Mouse (Mus musculus) Muller cell, postnatal 12 days (primary cell): ENCODE measurements around the gene Rem1.

Source experiments
- DNase-seq: peaks from one replicate; pipeline ENCODE4 v3.0.0-alpha.2; 2015; ENCODE audit errors: inconsistent ontology term

The Rem1 gene

DNA sequence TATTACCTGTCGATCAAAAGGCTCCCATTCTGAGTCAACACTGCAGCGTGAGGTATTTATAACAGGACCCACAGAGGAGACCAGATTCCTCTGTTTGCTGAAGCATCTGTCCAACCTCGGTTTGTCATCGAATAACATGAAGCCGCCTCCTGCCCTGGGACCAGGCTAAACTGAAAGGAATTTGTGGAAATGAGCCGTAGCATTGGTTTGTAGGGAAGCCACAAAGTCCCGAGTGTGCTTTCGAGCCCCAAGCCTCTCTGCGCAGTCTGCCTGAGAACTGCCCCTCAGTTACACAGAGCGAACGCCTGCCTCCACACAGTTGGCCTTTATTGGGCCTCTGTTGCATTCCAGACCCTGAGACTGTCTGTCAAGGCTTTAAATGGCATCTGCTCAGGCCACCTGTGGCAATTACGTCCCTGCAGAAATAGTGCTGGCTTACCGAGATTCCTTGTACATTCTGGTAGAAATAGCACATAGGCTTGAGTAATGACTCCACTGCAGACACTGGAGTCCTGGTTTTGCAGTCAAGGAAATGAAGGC, 48.6 kb downstream of the Rem1 start:
- peak; percentile 43 for DNase-seq

DNA sequence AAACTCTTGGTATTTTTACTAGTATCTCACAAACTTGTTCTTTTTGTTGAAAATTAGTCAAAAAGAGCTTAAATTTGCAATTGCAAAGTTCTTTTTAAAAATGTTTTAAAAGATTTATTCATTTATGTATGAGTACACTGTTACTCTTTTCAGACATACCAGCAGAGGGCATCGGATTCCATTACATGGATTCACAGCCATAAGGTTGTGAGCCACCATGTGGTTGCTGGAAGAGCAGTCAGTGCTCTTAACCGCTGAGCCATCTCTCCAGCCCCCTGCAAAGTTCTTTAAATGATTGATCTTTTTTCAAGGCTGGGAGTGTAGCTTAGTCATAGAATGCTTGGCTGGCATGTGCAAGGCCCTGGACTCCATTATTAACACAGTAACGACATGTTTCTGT, 51.6 kb downstream of the Rem1 start:
- DNase-seq, result no peak

DNA sequence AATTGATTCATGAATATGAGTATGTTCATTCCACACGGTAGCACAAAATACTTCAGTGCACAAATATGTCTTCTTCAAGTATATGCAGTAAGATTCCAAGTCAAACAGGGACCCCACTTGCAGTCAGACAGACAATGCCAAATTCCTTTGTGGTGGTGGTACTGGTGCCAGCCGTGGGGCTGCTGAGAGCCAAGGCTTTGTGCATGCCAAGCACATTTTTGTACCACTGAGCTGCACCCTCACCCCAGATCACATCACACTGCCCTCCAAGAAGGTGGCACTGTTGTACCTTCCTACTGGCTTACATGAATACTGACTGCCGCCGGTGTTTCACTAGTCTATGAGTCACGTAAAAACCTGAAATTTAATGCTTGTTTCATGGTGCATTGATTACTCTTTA, 52.2 kb downstream of the Rem1 start:
- DNase-seq, result peak; percentile 73

DNA sequence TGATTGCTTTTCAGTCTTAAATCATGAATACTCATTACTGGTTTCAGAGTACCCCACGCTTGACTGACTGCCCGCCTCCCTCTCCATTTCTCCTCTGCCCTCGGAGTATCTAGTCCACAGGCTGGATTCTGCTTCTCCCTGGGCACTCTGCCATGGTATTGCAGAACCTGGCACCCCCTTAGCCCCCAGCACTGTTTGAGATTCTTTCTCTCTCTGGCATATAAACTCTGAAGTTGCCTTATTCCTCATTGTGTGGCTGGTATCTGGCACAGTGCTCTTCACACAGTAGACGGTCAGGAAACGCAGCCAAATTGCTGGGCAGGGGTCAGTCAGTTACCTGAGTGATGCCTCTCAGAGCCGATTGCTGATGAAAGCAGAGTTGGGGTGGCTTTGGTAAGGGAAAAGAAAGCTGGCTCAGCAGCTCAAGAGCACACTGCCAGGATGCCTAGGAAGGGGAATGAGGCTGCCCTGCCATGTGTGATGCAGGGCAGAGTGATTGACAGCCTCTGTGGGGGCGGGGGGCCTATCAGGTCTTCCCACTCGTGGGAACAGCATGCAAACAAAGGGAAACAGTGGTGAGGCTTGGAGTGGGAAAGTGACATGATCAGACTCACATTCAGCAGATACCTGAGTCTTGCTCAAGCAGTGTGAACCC, 53.1 kb downstream of the Rem1 start:
- peak; percentile 66 for DNase-seq

DNA sequence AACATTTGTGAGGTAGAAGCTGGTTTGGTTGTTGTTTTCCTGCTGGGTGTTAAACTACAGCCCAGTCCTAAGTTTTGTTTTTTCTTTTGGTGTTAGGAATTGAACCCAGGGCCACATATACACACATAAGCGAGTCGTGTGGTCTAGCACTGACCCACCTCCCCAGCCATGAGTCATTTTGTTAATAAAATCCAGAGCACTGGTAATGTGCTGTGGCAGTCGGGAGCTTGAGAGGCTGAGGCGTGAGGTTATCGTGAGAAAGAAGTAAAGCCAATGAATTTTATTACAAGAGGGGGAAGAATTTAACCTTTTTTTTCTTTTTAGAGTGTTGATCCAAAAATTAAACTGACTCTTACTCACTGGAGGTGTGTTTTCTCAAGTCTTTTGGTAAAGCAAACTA, 56.3 kb downstream of the Rem1 start:
- no peak for DNase-seq
